Mouse (Mus musculus): ENCODE measurements around the gene Sh3d19. TPM values are rescaled to one million over a fixed set of nuclear protein-coding genes. Genes with fewer than 3 reads are reported as not detected.

Gene Sh3d19
- polyA plus RNA-seq, 1 experiment: 10.6 TPM

- Histone ChIP-seq H3K27ac (ENCODE audit: control insufficient read depth, insufficient read depth, low read depth, low read length) (no peak overlapping the region), H3K36me3 (ENCODE audit: control insufficient read depth, insufficient read depth, low read length) (no peaks in the 10 kb centered on the region), H3K4me3 (ENCODE audit: control insufficient read depth, low read depth, low read length) (no peak overlapping the region), H3K27me3 (ENCODE audit: control insufficient read depth, insufficient read depth, low read length) (no peaks in the 10 kb centered on the region), H3K4me1 (ENCODE audit: control insufficient read depth, insufficient read depth, low read length) (no peaks in the 10 kb centered on the region)
- no peak for TF ChIP-seq CTCF (IDR thresholded peaks at IDR 0.05; ENCODE audit: control insufficient read depth, insufficient read depth, insufficient replicate concordance, low read depth, low read length)
- no peak for TF ChIP-seq POLR2A (IDR thresholded peaks at IDR 0.05; ENCODE audit: control insufficient read depth, low read depth, low read length)
Observed at GRCm38 (mm10) chr3:85994645-85995044, 23.7 kb downstream of the Sh3d19 start.

DNA sequence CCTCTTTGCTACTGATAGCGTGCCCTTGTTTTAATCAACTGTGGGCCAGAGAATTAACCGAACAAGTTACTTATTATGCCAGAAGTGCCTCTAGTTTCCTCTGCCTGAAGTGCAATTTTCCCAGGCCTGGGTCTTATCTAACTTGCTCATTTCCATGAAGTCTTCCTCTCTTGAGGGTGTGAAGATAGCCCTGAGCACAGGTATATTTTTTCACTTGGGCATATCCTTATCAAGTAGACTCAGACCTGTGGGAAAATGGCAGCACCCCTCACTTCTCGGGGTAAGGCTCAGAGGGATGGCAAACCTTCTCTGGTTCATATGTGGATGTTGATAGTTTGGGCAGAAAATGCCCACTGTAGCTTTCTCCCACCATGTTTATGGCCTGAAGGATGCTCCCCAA lies 30.4 kb downstream of the Sh3d19 start:
- H3K27ac ChIP-seq (ENCODE audit: control insufficient read depth, insufficient read depth, low read depth, low read length): no peak overlapping the region
- H3K27me3 ChIP-seq (ENCODE audit: control insufficient read depth, insufficient read depth, low read length): no peaks in the 10 kb centered on the region
- H3K4me3 ChIP-seq (ENCODE audit: control insufficient read depth, low read depth, low read length): no peak overlapping the region
- no peaks in the 10 kb centered on the region for H3K4me1 ChIP-seq (ENCODE audit: control insufficient read depth, insufficient read depth, low read length)
- TF ChIP-seq POLR2A (IDR thresholded peaks at IDR 0.05; ENCODE audit: control insufficient read depth, low read depth, low read length): no peak
- H3K36me3 ChIP-seq (ENCODE audit: control insufficient read depth, insufficient read depth, low read length): no peaks in the 10 kb centered on the region

GRCm38 (mm10) chr3:86002423-86002822 lies 31.5 kb downstream of the Sh3d19 start, which contains the start of gene Prss48:
Gene Prss48, minus strand, starts transcription at chr3:86002491.
- Histone ChIP-seq H3K4me3 (ENCODE audit: control insufficient read depth, low read depth, low read length) (peak within 1 kb of the TSS; percentile 94), H3K4me1 (ENCODE audit: control insufficient read depth, insufficient read depth, low read length) (no peaks in the 10 kb centered on the region), H3K36me3 (ENCODE audit: control insufficient read depth, insufficient read depth, low read length) (no peaks in the 10 kb centered on the region), H3K27ac (ENCODE audit: control insufficient read depth, insufficient read depth, low read depth, low read length) (peak within 1 kb of the TSS; percentile 30; the same call in 1 of the 2 replicates), H3K27me3 (ENCODE audit: control insufficient read depth, insufficient read depth, low read length) (no peaks in the 10 kb centered on the region)
- TF ChIP-seq CTCF (IDR thresholded peaks at IDR 0.05; ENCODE audit: control insufficient read depth, insufficient read depth, insufficient replicate concordance, low read depth, low read length) (peak; percentile 98), POLR2A (IDR thresholded peaks at IDR 0.05; ENCODE audit: control insufficient read depth, low read depth, low read length) (peak; percentile 41; the same call in 1 of the 2 replicates)

DNA sequence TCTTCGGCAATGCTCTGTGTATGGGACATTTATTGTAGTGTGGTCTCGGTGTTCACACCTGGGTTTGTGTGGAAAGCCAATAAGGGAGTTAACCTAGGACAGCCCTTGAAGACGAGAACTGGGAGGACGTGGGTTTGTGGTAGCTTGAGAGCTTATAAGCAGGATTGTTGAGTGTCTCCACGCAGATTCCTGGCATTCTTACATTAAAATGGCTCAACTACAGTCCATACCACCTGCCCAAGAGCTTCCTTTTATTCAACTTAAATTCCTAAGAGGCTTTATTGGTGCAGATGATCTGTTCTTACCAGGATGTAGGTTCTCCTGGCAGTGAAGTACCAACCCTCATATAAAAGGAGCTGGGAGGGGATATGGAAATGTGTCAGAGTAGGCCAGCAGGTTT lies 32.0 kb downstream of the Sh3d19 start:
- Histone ChIP-seq H3K27me3 (ENCODE audit: control insufficient read depth, insufficient read depth, low read length) (no peaks in the 10 kb centered on the region), H3K4me1 (ENCODE audit: control insufficient read depth, insufficient read depth, low read length) (no peaks in the 10 kb centered on the region), H3K4me3 (ENCODE audit: control insufficient read depth, low read depth, low read length) (no peak overlapping the region; the same call in 1 of the 2 replicates), H3K27ac (ENCODE audit: control insufficient read depth, insufficient read depth, low read depth, low read length) (no peak overlapping the region), H3K36me3 (ENCODE audit: control insufficient read depth, insufficient read depth, low read length) (no peaks in the 10 kb centered on the region)
- no peak for TF ChIP-seq CTCF (IDR thresholded peaks at IDR 0.05; ENCODE audit: control insufficient read depth, insufficient read depth, insufficient replicate concordance, low read depth, low read length)
- no peak for TF ChIP-seq POLR2A (IDR thresholded peaks at IDR 0.05; ENCODE audit: control insufficient read depth, low read depth, low read length)

GRCm38 (mm10) chr3:86004751-86005150 lies 33.8 kb downstream of the Sh3d19 start:
- no peaks in the 10 kb centered on the region for H3K27me3 ChIP-seq (ENCODE audit: control insufficient read depth, insufficient read depth, low read length)
- no peaks in the 10 kb centered on the region for H3K4me1 ChIP-seq (ENCODE audit: control insufficient read depth, insufficient read depth, low read length)
- no peak overlapping the region for H3K4me3 ChIP-seq (ENCODE audit: control insufficient read depth, low read depth, low read length)
- H3K36me3 ChIP-seq (ENCODE audit: control insufficient read depth, insufficient read depth, low read length): no peaks in the 10 kb centered on the region
- no peak overlapping the region for H3K27ac ChIP-seq (ENCODE audit: control insufficient read depth, insufficient read depth, low read depth, low read length)
- no peak for TF ChIP-seq POLR2A (IDR thresholded peaks at IDR 0.05; ENCODE audit: control insufficient read depth, low read depth, low read length)
- no peak for TF ChIP-seq CTCF (IDR thresholded peaks at IDR 0.05; ENCODE audit: control insufficient read depth, insufficient read depth, insufficient replicate concordance, low read depth, low read length)

GRCm38 (mm10) chr3:86010618-86011017 lies 39.7 kb downstream of the Sh3d19 start:
- no peaks in the 10 kb centered on the region; the same call in 1 of the 2 replicates for H3K4me1 ChIP-seq (ENCODE audit: control insufficient read depth, insufficient read depth, low read length)
- H3K36me3 ChIP-seq (ENCODE audit: control insufficient read depth, insufficient read depth, low read length): no peaks in the 10 kb centered on the region
- no peaks in the 10 kb centered on the region for H3K27me3 ChIP-seq (ENCODE audit: control insufficient read depth, insufficient read depth, low read length)
- H3K27ac ChIP-seq (ENCODE audit: control insufficient read depth, insufficient read depth, low read depth, low read length): no peak overlapping the region
- H3K4me3 ChIP-seq (ENCODE audit: control insufficient read depth, low read depth, low read length): no peak overlapping the region
- TF ChIP-seq POLR2A (IDR thresholded peaks at IDR 0.05; ENCODE audit: control insufficient read depth, low read depth, low read length): no peak
- TF ChIP-seq CTCF (IDR thresholded peaks at IDR 0.05; ENCODE audit: control insufficient read depth, insufficient read depth, insufficient replicate concordance, low read depth, low read length): no peak

DNA sequence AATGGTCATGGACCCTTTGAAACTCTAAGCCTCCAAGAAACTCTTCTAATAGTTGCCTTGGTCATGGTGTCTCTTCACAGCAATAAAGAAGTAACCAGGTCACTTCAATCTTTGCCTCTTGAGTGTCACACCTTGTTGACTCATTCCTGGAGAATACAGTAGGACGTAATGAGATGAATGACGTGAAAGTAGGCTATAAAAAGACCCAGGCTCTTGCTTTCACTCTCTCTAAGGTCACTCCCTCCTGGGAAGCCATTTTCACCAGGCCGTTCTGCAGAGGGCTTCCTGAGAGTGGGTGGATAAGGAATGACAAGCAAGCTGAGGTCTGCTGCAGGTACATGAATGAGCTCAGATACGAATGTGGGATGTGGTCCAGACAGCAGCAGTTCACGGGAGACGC lies 40.5 kb downstream of the Sh3d19 start:
- Histone ChIP-seq H3K27me3 (ENCODE audit: control insufficient read depth, insufficient read depth, low read length) (no peaks in the 10 kb centered on the region), H3K4me3 (ENCODE audit: control insufficient read depth, low read depth, low read length) (no peak overlapping the region), H3K4me1 (ENCODE audit: control insufficient read depth, insufficient read depth, low read length) (no peaks in the 10 kb centered on the region; the same call in 1 of the 2 replicates), H3K36me3 (ENCODE audit: control insufficient read depth, insufficient read depth, low read length) (no peaks in the 10 kb centered on the region), H3K27ac (ENCODE audit: control insufficient read depth, insufficient read depth, low read depth, low read length) (no peak overlapping the region)
- TF ChIP-seq CTCF (IDR thresholded peaks at IDR 0.05; ENCODE audit: control insufficient read depth, insufficient read depth, insufficient replicate concordance, low read depth, low read length) (no peak), POLR2A (IDR thresholded peaks at IDR 0.05; ENCODE audit: control insufficient read depth, low read depth, low read length) (no peak)

DNA sequence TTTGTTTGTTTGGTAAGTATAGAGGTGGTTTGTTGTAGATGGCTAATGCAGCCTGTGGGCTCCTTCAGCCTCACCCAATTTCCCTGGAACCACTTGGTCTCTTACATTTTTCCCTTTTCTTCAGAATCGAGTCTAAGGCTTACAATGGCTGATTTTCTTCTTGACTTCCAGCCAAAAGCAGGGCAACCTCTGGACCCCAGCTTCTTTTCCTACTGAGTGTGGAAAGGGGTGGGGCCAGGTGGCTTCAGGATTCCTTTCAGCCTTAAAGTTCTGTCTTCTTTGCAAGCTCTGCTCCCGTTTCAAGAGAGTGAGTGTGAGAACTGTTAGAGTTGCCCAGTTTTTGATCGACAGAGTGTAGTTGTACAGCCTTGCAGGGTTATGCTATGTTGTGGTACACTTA lies 40.9 kb downstream of the Sh3d19 start:
- Histone ChIP-seq H3K27ac (ENCODE audit: control insufficient read depth, insufficient read depth, low read depth, low read length) (no peak overlapping the region), H3K36me3 (ENCODE audit: control insufficient read depth, insufficient read depth, low read length) (no peaks in the 10 kb centered on the region), H3K4me1 (ENCODE audit: control insufficient read depth, insufficient read depth, low read length) (no peaks in the 10 kb centered on the region; the same call in 1 of the 2 replicates), H3K4me3 (ENCODE audit: control insufficient read depth, low read depth, low read length) (no peak overlapping the region), H3K27me3 (ENCODE audit: control insufficient read depth, insufficient read depth, low read length) (no peaks in the 10 kb centered on the region)
- no peak for TF ChIP-seq POLR2A (IDR thresholded peaks at IDR 0.05; ENCODE audit: control insufficient read depth, low read depth, low read length)
- no peak for TF ChIP-seq CTCF (IDR thresholded peaks at IDR 0.05; ENCODE audit: control insufficient read depth, insufficient read depth, insufficient replicate concordance, low read depth, low read length)

All from testis, adult 2 months (tissue).